Mouse (Mus musculus): ENCODE measurements around the gene Baiap2l2. TPM values are rescaled to one million over a fixed set of nuclear protein-coding genes. Genes with fewer than 3 reads are reported as not detected.

The Baiap2l2 gene
- total and polyA plus RNA-seq, 3 experiments, result 0.78 to 2.9 (median 0.84) TPM

DNA sequence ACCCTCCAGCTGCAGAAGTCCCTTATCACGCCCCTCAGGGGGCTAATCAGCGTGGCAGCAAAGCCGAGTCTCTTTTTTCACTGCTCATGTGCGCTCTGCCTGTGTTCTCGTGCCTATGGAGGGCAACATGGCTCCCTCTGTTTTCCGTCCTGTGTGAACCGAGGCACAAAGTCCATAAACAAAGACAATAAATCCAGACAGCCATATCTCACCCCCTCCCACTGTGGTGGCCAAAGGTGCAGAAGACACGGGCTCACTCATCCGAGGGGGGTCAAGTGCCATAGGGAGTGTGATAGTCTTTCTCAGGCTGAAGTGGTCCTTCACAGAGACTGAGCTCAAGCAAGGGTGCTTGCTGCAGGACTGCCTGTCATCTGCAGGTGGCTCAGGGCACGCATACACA is 12.3 kb downstream of the Baiap2l2 start:
- no peaks in the 10 kb centered on the region for H3K79me2 ChIP-seq (replicated peaks; ENCODE audit: control insufficient read depth, insufficient read depth, low read length)
- H3K27ac ChIP-seq, result no peak overlapping the region
- no peaks in the 10 kb centered on the region for H3K36me3 ChIP-seq (ENCODE audit: control insufficient read depth, insufficient read depth, low read length)
- H3K4me3 ChIP-seq, result no peak overlapping the region
- H3K9ac ChIP-seq (ENCODE audit: low read depth, low read length), result no peak overlapping the region
- DNase-seq, result no peak
- H3K4me1 ChIP-seq (ENCODE audit: control insufficient read depth, insufficient read depth, low read length), result peaks cover 6% of the 10 kb centered on the region
- H3K27me3 ChIP-seq (ENCODE audit: control insufficient read depth, insufficient read depth, low read length), result no peaks in the 10 kb centered on the region
- TF ChIP-seq EP300 (IDR thresholded peaks at IDR 0.05; ENCODE audit: insufficient read depth, low read depth, low read length) (no peak), POLR2A (IDR thresholded peaks at IDR 0.05; ENCODE audit: insufficient read depth, low read depth, low read length) (no peak), CTCF (IDR thresholded peaks at IDR 0.05) (no peak)
- WGBS, result 59% methylated on average over 10 of the region's 10 CpGs
- intact Hi-C loops (cut with DNase I), result no loop called here

DNA sequence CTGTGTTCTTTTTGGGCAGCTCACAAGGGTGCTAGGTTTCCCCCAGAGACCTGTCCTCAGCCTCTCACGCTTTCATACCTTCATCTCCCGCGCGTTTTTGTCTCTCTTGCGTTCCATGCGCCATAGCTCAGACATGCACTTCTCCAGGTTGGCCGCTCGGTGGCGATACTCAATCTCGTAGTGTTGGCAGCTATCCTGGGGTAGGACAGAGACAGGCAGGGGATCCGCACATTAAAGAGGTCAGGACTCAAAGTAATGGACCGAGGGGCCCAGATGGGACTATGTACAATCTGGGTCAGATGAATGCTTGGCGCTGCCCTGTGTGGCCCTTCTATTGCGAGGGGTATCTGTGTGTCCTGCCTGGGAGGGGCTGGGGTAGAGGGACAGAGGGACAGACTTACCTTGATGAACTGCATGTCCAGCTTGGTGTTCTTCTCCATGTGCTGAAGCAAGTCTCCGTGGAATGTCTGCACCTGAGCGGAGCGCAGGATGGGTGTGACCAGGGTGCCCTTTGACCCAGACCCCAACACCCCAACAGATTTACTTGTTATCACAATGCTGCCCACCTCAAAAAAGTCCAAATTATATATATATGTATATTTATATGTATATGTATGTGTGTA is 14.1 kb downstream of the Baiap2l2 start:
- peaks cover 6% of the 10 kb centered on the region for H3K4me1 ChIP-seq (ENCODE audit: control insufficient read depth, insufficient read depth, low read length)
- H3K79me2 ChIP-seq (replicated peaks; ENCODE audit: control insufficient read depth, insufficient read depth, low read length), result no peaks in the 10 kb centered on the region
- TF ChIP-seq CTCF (IDR thresholded peaks at IDR 0.05) (peak; percentile 83), EP300 (IDR thresholded peaks at IDR 0.05; ENCODE audit: insufficient read depth, low read depth, low read length) (no peak), POLR2A (IDR thresholded peaks at IDR 0.05; ENCODE audit: insufficient read depth, low read depth, low read length) (no peak)
- H3K36me3 ChIP-seq (ENCODE audit: control insufficient read depth, insufficient read depth, low read length), result no peaks in the 10 kb centered on the region
- H3K27me3 ChIP-seq (ENCODE audit: control insufficient read depth, insufficient read depth, low read length), result no peaks in the 10 kb centered on the region
- no peak overlapping the region for H3K27ac ChIP-seq
- intact Hi-C loops (cut with DNase I), result no loop called here
- H3K9ac ChIP-seq (ENCODE audit: low read depth, low read length), result no peak overlapping the region
- peak overlapping the region; percentile 29; the same call in 1 of the 2 replicates for H3K4me3 ChIP-seq
- WGBS, result 16% methylated on average over 17 of the region's 17 CpGs
- DNase-seq, result peak; percentile 27 to 61

DNA sequence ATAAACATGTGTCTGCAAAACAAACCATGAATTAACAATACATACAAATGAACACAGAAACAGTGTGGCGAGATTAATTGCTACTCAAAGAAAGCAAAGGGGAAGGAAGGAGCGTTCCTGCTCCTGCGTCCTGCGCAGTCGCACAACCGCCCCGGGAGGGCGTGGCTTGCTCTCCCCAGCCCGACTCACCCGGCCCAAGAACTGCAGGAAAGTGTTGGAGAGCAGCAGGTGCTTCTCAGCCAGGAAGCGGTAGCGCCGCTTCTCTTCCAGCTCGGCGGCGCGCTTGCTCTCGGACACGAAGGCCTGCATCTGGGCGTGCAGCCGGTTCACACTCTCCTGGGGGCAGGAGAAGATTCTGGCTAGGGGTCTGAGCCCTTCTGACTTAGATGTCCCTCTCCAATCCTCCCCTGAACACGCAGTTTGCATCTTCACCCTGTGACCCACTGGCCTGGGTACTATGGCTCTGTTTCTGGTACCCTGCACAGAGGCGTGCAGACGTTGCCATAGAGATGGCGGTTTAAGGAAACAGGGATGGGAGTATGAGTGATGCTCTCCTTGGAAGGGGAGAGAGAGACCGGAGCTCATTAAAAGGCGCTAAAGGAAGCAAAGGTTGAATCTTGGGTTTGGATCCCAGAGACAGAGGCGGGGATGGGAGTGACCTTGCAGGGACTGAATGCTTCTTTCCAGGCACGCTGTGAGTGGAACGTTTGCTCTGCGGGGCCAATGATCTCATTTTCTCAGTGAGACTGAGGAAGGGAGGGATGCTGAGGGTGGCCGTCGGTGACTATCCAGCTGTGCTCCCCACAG is 14.8 kb downstream of the Baiap2l2 start:
- H3K27ac ChIP-seq, result no peak overlapping the region
- peaks cover 6% of the 10 kb centered on the region for H3K4me1 ChIP-seq (ENCODE audit: control insufficient read depth, insufficient read depth, low read length)
- WGBS, result 1% methylated on average over 33 of the region's 33 CpGs
- peak overlapping the region; percentile 26 for H3K9ac ChIP-seq (ENCODE audit: low read depth, low read length)
- no peak for TF ChIP-seq EP300 (IDR thresholded peaks at IDR 0.05; ENCODE audit: insufficient read depth, low read depth, low read length)
- TF ChIP-seq POLR2A (IDR thresholded peaks at IDR 0.05; ENCODE audit: insufficient read depth, low read depth, low read length), result no peak
- no peak for TF ChIP-seq CTCF (IDR thresholded peaks at IDR 0.05)
- no peaks in the 10 kb centered on the region for H3K79me2 ChIP-seq (replicated peaks; ENCODE audit: control insufficient read depth, insufficient read depth, low read length)
- intact Hi-C loops (cut with DNase I), result no loop called here
- H3K36me3 ChIP-seq (ENCODE audit: control insufficient read depth, insufficient read depth, low read length), result no peaks in the 10 kb centered on the region
- H3K27me3 ChIP-seq (ENCODE audit: control insufficient read depth, insufficient read depth, low read length), result no peaks in the 10 kb centered on the region
- peak; percentile 83 to 87 for DNase-seq
- H3K4me3 ChIP-seq, result peak overlapping the region; percentile 29

DNA sequence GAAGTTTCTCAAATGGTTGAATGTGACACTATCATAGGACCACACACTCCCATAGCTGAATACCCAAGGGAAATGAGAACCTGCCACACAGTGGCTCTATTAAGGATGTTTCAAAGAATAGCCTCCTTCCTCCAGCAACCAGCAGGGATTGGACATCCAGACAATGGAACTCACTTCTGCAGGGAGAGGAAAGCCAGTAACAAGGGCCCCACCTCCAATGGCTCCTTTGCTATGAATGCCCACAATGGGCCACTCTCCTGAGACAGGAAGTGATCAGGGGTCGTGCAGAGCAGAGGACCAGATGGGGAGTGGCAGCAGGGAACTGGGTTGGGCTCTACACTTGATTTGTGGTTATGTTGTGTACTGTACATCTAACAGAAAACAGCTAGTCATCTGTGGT is 16.8 kb downstream of the Baiap2l2 start:
- WGBS, result 6% methylated on average over 1 of the region's 1 CpGs
- Histone ChIP-seq H3K27ac (no peak overlapping the region), H3K4me3 (no peak overlapping the region), H3K36me3 (ENCODE audit: control insufficient read depth, insufficient read depth, low read length) (no peaks in the 10 kb centered on the region), H3K79me2 (replicated peaks; ENCODE audit: control insufficient read depth, insufficient read depth, low read length) (no peaks in the 10 kb centered on the region), H3K27me3 (ENCODE audit: control insufficient read depth, insufficient read depth, low read length) (no peaks in the 10 kb centered on the region), H3K9ac (ENCODE audit: low read depth, low read length) (no peak overlapping the region), H3K4me1 (ENCODE audit: control insufficient read depth, insufficient read depth, low read length) (peaks cover 6% of the 10 kb centered on the region)
- no peak for DNase-seq
- intact Hi-C loops (cut with DNase I), result no loop called here
- TF ChIP-seq CTCF (IDR thresholded peaks at IDR 0.05) (no peak), EP300 (IDR thresholded peaks at IDR 0.05; ENCODE audit: insufficient read depth, low read depth, low read length) (no peak), POLR2A (IDR thresholded peaks at IDR 0.05; ENCODE audit: insufficient read depth, low read depth, low read length) (no peak)

DNA sequence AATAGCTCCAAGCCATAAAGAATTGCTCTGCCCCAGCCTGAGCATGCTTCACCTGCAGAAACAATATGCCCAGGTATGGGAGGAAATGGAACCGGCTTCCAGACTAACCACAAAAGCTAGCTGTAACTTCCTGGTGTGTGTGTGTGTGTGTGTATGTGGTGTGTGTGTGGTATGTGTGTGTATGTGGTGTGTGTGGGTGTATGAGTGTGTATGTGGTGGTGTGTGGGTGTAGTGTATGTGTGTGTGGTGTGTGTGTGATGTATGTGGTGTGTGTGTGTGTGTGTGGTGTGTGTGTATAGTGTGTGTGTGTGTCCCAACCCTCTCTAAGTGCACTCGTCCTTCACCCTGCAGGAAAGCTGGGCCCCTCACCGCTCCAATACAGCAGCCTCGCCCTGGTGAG is 20.0 kb downstream of the Baiap2l2 start:
- DNase-seq, result no peak
- TF ChIP-seq CTCF (IDR thresholded peaks at IDR 0.05), result no peak
- TF ChIP-seq POLR2A (IDR thresholded peaks at IDR 0.05; ENCODE audit: insufficient read depth, low read depth, low read length), result no peak
- TF ChIP-seq EP300 (IDR thresholded peaks at IDR 0.05; ENCODE audit: insufficient read depth, low read depth, low read length), result no peak
- WGBS, result 69% methylated on average over 4 of the region's 4 CpGs
- Histone ChIP-seq H3K27ac (no peak overlapping the region), H3K79me2 (replicated peaks; ENCODE audit: control insufficient read depth, insufficient read depth, low read length) (no peaks in the 10 kb centered on the region), H3K9ac (ENCODE audit: low read depth, low read length) (no peak overlapping the region), H3K4me3 (no peak overlapping the region), H3K36me3 (ENCODE audit: control insufficient read depth, insufficient read depth, low read length) (no peaks in the 10 kb centered on the region), H3K4me1 (ENCODE audit: control insufficient read depth, insufficient read depth, low read length) (peaks cover under 1% of the 10 kb centered on the region), H3K27me3 (ENCODE audit: control insufficient read depth, insufficient read depth, low read length) (peaks cover 5% of the 10 kb centered on the region; the same call in 1 of the 2 replicates)
- intact Hi-C loops (cut with DNase I), result no loop called here

DNA sequence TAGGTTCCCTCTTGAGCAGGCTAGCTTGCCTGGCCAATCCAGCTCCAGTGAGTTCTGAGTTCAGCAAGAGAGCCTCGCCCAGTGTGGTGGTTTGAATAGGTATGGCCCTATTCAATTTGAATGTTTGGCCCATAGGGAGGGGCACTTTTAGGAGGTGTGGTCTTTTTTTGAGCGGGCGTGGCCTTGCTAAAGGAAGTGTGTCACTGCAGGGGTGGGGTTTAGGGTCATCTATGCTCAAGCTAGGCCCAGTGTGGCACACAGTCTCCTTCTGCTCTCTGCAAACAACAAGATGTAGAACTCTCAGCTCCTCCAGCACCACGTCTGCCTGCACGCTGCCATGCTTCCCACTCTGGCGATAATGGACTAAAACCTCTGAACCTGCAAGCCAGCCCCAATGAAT is 21.6 kb downstream of the Baiap2l2 start:
- no peak overlapping the region for H3K27ac ChIP-seq
- no peak overlapping the region for H3K9ac ChIP-seq (ENCODE audit: low read depth, low read length)
- no peak for DNase-seq
- no peaks in the 10 kb centered on the region for H3K4me1 ChIP-seq (ENCODE audit: control insufficient read depth, insufficient read depth, low read length)
- 93% methylated on average over 6 of the region's 6 CpGs for WGBS
- no peaks in the 10 kb centered on the region for H3K79me2 ChIP-seq (replicated peaks; ENCODE audit: control insufficient read depth, insufficient read depth, low read length)
- peaks cover 5% of the 10 kb centered on the region; the same call in 1 of the 2 replicates for H3K27me3 ChIP-seq (ENCODE audit: control insufficient read depth, insufficient read depth, low read length)
- no peaks in the 10 kb centered on the region for H3K36me3 ChIP-seq (ENCODE audit: control insufficient read depth, insufficient read depth, low read length)
- H3K4me3 ChIP-seq, result no peak overlapping the region
- intact Hi-C loops (cut with DNase I), result no loop called here
- TF ChIP-seq POLR2A (IDR thresholded peaks at IDR 0.05; ENCODE audit: insufficient read depth, low read depth, low read length) (no peak), CTCF (IDR thresholded peaks at IDR 0.05) (no peak), EP300 (IDR thresholded peaks at IDR 0.05; ENCODE audit: insufficient read depth, low read depth, low read length) (no peak)

Measured in heart, adult 2 months (tissue).